Mouse (Mus musculus) kidney, postnatal 4 days (tissue): ENCODE measurements around the gene Tmc5.
A peak's percentile ranks its signal among the peaks of the same experiment; 100 is the strongest.

Source experiments
- DNase-seq, 2 experiments: peaks; one replicate each; pipeline ENCODE4 v3.0.0; 2021; ENCODE audit warnings: mixed read lengths in 2 of 2

Gene Tmc5

GRCm38 (mm10) chr7:118698882-118699281, 101.8 kb downstream of the Tmc5 start:
- DNase-seq = no peak

DNA sequence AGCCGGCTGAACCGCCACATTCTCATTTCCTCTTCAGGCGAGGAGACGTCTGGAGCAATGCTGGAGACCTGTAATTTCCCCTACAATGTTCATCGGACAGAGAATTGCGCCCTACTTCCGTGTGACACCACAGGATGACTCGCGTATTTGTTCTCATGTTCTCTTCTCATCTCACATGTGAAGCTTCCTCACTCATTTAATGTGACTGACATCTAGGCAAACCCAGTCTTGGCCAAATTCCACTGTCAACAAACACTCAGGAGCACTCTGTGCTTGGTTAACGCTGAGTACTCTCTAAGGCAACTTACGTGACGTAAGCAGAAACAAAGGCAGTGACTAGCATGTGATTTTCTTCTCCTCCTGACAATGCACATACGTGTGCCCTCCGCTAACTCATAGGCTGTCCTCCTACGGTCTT, 106.1 kb downstream of the Tmc5 start:
- DNase-seq = no peak

DNA sequence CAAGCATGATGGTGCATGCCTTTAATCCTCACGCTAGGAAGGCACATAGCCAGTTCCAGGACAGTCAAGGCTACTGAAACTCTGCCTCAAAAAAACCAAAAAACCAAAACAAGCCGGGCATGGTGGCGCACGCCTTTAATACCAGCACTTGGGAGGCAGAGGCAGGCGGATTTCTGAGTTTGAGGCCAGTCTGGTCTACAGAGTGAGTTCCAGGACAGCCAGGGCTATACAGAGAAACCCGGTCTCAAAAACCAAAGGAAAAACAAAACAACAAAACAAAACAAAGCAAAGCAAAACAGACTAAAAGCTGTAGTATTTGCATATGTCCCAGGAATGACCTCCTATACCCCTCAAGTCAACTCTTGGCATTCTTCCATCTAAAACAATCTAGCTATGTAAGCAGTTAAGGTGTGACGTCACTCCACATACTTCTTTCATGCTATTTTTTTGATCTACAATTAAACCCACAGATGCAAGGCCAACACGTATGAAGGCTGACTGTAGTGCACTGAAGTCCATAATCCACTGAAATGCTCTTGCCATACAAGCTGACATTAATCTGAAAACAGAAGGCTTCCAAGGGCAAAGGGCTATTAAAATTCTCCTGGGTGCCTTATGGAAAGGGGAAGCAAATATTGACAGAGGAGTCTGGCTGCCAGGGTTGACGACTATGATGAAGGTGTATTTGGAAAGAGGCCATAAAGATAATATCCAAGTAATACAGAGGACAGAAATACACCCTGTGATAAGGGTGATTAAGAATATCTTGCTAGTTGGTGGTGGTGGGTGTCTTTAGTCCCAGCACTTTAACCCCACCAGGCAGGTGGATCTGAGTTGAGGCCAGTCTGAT, 107.1 kb downstream of the Tmc5 start:
- no peak for DNase-seq

GRCm38 (mm10) chr7:118705101-118705961, 108.2 kb downstream of the Tmc5 start, which contains the start of gene Gde1:
Gde1 (minus strand) TSS chr7:118705778.
- DNase-seq = peak; percentile 92 to 95

DNA sequence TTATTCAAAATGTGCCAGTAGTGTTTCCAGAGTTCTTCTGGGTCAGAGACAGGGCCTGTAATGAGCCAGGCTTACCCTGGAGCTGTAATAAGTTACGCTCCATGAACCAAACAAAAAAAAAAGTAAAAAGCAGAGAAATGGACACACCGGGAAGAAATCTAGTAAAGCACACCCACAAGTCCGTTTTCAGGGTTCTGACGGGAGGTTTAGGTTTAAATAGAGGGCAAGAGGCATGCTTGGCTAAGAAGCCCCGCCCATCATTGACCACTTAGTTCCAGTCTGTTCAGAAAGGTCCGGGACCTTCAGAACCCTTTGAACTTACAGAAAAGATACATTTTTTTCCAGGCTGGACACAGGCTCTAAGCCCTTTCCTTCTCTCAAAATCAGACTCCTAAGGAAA, 109.0 kb downstream of the Tmc5 start:
- DNase-seq = peak in 1 of 2 experiments; percentile 23

DNA sequence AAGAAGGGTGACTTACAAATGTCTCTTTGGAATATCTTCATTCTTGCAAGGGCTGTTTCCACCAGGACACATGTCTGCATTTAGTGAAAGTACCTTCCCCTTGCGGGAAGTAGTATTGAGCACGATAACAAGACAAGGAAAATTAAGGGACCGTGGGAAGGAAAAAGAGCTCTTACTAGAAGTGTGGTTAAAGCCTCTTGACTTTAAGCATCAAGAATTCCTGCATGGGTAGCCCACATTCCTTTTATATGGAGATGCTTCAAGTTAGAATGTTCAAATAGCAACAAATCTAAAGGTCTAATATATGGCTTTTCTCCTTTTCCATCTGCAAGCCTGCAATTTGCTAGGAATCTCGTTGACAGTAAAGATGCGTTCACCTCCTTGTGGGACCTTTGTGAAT, 109.4 kb downstream of the Tmc5 start:
- no peak for DNase-seq

- no peak for DNase-seq
Observed at GRCm38 (mm10) chr7:118707216-118707615, 110.1 kb downstream of the Tmc5 start.

GRCm38 (mm10) chr7:118708002-118708401, 110.9 kb downstream of the Tmc5 start:
- peak; percentile 24 to 36 for DNase-seq

GRCm38 (mm10) chr7:118710776-118711175, 113.7 kb downstream of the Tmc5 start:
- no peak for DNase-seq

DNA sequence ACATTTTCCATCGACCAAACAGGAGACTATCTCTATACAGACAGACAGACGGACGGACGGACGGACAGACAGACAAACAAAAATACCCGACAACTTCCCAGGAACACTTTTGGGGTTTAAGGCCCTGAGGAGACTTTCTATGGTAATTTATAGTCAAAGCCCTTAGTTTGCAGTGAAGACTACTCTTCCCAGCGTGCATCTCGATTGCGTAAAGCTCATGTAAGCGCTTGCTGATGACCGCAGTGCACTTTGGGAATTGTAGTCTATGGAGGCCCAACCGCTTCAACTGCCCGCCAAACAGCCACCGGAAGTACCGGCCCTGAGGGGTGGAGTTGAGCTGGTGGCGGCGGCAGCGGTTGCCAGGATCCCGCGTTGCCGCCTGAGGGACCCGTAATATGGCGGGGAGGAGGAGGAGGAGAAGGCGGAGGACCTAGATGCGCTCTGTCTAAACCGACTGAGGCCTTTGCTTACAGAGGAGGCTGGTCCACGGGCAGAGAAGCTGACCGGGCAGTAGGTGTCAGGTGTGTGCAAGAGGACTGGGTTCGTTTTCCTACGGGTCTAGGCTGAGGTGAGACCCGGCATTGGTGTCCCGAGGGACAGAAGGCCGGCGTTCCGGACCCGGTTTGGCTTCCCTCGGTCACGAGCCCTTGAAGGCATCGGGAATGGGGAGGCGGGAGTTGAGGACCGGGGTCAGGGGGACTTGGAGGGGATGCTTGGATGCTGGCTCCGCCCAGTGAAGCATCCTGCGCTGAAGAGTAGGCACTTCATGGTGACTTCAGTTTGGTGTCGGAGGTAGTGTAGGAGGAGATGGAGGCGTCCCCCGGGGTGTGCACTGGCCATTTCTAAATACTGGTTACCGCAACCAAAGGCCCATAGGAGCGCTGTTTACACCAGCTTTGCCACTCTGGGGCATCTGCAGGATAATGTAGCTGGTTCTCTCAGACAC, 115.4 kb downstream of the Tmc5 start, which contains the start of gene Ccp110:
Ccp110 (plus strand) TSS at position 325 of the 946 bp plus-strand sequence.
- DNase-seq = peak; percentile 90 to 94

DNA sequence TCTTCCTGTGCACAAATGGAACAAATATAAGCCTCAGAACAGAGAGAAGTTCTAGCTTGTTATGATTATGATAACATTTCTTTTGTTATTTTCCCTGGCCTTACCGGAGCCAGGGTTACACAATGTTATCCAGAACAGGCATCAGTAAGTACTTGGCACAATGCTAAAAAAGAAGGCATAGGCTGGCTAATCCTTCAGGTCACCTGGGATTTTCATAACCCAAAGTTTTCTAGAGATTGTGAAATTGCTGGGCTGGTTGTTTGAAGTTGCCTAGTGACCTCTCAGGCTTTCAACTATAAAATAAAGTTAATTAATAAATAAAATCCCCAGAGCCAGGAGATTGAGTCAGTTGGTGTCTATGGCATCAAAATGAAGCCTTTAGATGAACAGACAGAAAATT, 117.8 kb downstream of the Tmc5 start:
- no peak for DNase-seq

GRCm38 (mm10) chr7:118718066-118718465, 121.0 kb downstream of the Tmc5 start:
- no peak for DNase-seq

DNA sequence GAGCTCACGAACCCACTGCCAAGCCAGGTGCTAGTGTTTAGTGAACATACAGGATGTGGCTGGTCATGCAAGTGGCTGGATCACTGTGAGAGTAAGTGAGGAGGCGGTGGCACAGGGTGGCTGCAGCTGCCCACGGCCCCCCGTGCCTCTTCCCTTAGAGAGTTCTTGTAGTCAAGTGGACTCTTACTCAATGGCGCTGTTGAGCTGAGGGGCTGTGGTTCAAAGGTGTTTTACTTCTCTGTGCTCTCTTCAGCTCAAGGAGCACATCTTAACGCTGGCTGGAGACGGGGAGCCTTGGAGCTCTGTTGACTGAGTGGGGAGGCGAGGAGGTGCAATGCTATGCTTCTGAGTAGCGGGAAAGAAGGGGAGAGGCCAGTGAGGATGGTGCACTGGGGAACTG, 126.8 kb downstream of the Tmc5 start:
- DNase-seq = no peak
